Mouse (Mus musculus): ENCODE data around the gene Gm26938. TPM values are rescaled to one million over a fixed set of nuclear protein-coding genes. Genes with fewer than 3 reads are reported as not detected.

Gm26938 gene
- not detected for polyA plus RNA-seq (2017; shearing (Covaris generic))

GRCm38 (mm10) chr5:139826357-139827055 is at the start of gene Gm26938, which contains the start of gene Psmg3:
Gene Gm26938 (minus strand): TSS chr5:139826407.
Gene Psmg3 (minus strand): TSS chr5:139826885.

DNA sequence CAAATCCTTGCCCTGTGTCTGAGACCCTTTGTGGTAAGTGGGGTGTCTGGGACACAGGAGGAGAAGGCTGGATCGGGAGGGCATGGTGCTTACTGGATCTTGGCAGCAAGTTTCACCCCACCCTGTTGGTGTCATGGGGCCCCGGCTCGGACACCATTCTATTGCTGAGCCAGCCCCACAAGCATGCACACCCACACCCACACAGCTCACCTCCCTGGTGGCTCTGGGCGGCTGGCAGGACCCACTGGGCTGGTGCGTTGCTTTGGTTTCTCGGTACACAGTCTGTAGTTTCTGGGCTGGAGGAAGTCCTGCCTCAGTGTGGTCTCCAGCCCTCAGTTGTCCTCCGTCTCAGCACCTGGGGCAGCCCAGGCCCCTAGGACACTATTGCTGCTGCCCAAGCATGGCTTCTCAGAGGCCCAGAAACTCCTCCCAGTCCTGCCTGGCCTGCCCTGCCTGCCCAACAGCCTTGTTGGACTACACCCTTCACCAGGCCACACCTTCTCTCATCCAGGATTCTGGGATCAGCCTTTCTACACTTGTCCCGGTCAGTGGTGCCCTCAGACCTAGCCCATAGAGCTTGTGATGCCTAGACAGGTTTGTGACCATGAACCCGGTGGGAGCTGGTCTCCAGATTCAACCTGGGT is 6.5 kb downstream of the Gm26938 start, which contains the start of gene Tmem184a:
Tmem184a (minus strand) TSS at position 380 of the 644 bp plus-strand sequence.

DNA sequence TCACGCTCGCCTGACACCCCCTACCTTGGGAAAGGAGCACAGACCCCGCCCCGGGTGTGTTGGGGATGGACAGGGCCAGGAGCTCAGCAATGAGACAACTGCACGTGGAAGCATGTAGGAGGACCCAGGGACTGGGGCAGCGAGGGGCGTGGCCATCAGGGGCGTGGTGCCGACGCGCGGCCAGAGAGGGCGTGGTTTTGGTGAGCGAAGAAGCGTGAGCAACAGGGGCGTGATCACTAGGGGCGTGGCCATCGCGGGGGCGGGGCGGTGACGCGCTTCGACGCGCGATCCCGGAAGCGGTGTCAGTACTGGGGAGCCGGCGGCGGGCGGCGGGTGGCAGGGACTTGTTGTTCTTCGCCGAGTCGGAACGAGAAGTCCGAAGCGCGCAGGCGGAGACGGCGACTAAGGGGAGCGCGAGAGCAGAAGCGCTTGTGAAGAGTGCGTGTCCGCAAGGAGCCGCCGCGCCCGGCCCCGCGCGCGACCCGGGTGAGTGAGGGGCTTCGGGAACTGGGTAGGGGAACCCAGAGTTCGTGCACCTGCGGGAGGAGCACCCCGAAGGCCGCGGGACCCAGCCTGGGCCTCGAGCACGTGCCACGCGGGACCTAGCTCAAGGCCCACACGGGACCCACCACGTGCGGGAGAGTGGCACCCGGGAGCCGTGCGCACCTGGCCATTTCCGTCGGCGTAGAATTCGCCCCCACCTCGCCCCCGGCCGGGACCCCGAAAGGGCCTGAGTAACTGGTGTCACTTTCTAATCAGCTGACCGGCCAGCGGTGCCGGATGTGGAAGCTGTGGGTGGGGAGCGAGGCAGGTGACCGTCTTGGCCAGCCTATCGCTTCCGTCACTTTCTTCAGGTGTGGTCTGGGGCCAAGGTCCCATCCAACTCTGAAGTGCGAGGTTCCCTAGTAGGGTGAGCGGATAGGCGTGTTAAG is 34.7 kb downstream of the Gm26938 start, which contains the start of gene Mafk:
Mafk (plus strand) TSS at position 287 of the 932 bp plus-strand sequence.

GRCm38 (mm10) chr5:139775216-139775926 is 50.8 kb downstream of the Gm26938 start, which contains the start of gene Ints1:
Gene Ints1 (minus strand): TSS chr5:139775674.

Other genes with a start within 250 kb of the Gm26938 start
- under 1 TPM; 0.20 to 0.42 TPM for gene Micall2, start 90.1 kb downstream of the Gm26938 start, polyA plus RNA-seq (2017; shearing (Covaris generic))
- gene Ints1, start 50.7 kb downstream of the Gm26938 start, polyA plus RNA-seq (2017; shearing (Covaris generic)), result 10 to 100 TPM; 21.2 to 35.0 TPM
- 10 to 100 TPM; 28.1 to 35.2 TPM for gene Mafk, start 34.9 kb downstream of the Gm26938 start, polyA plus RNA-seq (2017; shearing (Covaris generic))
- gene Tmem184a, start 6.5 kb downstream of the Gm26938 start, polyA plus RNA-seq (2017; shearing (Covaris generic)), result under 1 TPM in 1 of 2 experiments, not detected in 1; 0.04 TPM
- 10 to 100 TPM; 51.7 to 56.5 TPM for gene Psmg3, start 478 bp upstream of the Gm26938 start, polyA plus RNA-seq (2017; shearing (Covaris generic))
- not detected for gene Elfn1, start 81.5 kb upstream of the Gm26938 start, polyA plus RNA-seq (2017; shearing (Covaris generic))